Mouse (Mus musculus): ENCODE data around the gene Rsph1. TPM values are rescaled to one million over a fixed set of nuclear protein-coding genes. Genes with fewer than 3 reads are reported as not detected.

The Rsph1 gene
- polyA plus RNA-seq, 1 experiment: 0.13 TPM

DNA sequence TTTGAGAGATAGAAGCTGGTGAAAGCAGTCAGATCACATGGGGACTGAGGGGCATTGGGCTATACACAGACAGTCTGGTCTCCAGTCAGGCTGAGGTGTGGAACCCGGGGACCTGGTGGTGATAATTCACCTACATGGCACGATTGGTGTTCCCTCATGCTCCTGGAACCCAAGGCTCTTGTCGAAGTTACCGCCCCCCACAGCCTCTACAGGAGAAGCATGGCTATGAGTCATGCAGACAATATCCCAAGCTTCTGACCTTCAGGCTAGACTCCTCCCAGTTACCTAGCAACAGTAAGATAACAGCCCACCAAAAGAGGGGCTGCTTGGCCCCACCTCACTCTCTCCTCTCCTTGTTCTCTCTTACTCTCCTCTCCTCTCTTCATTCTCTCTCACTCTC is 6.9 kb downstream of the Rsph1 start:
- no peak overlapping the region for H3K4me3 ChIP-seq (ENCODE audit: extremely low read depth, insufficient read depth, insufficient read length)
- TF ChIP-seq CTCF (IDR thresholded peaks at IDR 0.05; ENCODE audit: extremely low read depth, insufficient read depth, insufficient read length, insufficient replicate concordance): no peak
- TF ChIP-seq POLR2A (IDR thresholded peaks at IDR 0.05; ENCODE audit: low read depth, low read length): no peak
- no peak overlapping the region for H3K27ac ChIP-seq (ENCODE audit: insufficient read depth, low read length)
- H3K27me3 ChIP-seq (ENCODE audit: control insufficient read depth, insufficient read depth, low read length): no peaks in the 10 kb centered on the region
- H3K4me1 ChIP-seq (ENCODE audit: control insufficient read depth, insufficient read depth, insufficient read length): peaks cover 13% of the 10 kb centered on the region; the same call in 1 of the 2 replicates
- no peak for DNase-seq (ENCODE audit: low read depth in 1 of 2, low spot score in 2 of 2)
- WGBS: 90% methylated on average over 4 of the region's 4 CpGs
- no peaks in the 10 kb centered on the region for H3K36me3 ChIP-seq (ENCODE audit: control insufficient read depth, insufficient read depth, low read length)

DNA sequence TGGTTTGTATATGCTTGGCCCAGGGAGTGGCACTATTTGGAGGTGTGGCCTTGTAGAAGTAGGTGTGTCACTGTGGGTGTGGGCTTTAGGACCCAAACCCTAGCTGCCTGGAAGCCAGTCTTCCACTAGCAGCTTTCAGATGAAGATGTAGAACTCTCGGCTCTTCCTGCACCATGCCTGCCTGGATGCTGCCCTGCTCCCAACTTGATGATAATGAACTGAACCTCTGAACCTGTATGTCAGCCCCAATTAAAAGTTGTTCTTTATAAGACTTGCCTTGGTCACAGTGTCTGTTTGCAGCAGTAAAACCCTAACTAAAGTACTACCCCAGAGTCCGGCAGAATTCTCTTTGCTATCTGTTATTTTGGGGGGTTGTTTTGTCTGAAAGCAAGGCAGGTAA is 7.4 kb downstream of the Rsph1 start:
- Histone ChIP-seq H3K27ac (ENCODE audit: insufficient read depth, low read length) (no peak overlapping the region), H3K4me3 (ENCODE audit: extremely low read depth, insufficient read depth, insufficient read length) (no peak overlapping the region), H3K27me3 (ENCODE audit: control insufficient read depth, insufficient read depth, low read length) (no peaks in the 10 kb centered on the region), H3K36me3 (ENCODE audit: control insufficient read depth, insufficient read depth, low read length) (no peaks in the 10 kb centered on the region), H3K4me1 (ENCODE audit: control insufficient read depth, insufficient read depth, insufficient read length) (peaks cover 15% of the 10 kb centered on the region; the same call in 1 of the 2 replicates)
- no peak for TF ChIP-seq CTCF (IDR thresholded peaks at IDR 0.05; ENCODE audit: extremely low read depth, insufficient read depth, insufficient read length, insufficient replicate concordance)
- WGBS: 86% methylated on average over 2 of the region's 2 CpGs
- DNase-seq (ENCODE audit: low read depth in 1 of 2, low spot score in 2 of 2): no peak

DNA sequence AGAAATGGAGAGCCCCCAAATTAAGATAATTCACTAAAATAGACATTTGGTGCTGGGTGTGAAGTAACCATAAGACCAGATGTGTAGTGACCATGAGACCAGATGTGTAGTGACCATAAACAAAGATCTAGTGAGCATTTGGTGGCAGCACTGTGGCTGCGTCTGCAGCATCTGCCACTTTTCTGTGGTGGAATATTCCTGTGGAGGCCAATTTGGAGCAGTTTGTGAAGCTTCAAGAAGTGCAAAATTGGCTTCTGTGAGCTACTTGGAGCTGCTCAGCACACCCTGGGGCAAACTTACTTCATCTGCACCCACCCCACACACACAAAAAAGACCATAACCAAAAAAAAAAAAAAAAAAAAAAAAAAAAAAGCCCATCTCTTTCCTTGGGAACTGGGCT is 9.2 kb downstream of the Rsph1 start:
- H3K4me3 ChIP-seq (ENCODE audit: extremely low read depth, insufficient read depth, insufficient read length): no peak overlapping the region
- no peak for DNase-seq (ENCODE audit: low read depth in 1 of 2, low spot score in 2 of 2)
- WGBS: 87% methylated on average over 1 of the region's 1 CpGs
- no peak overlapping the region for H3K27ac ChIP-seq (ENCODE audit: insufficient read depth, low read length)
- H3K36me3 ChIP-seq (ENCODE audit: control insufficient read depth, insufficient read depth, low read length): no peaks in the 10 kb centered on the region
- no peak for TF ChIP-seq POLR2A (IDR thresholded peaks at IDR 0.05; ENCODE audit: low read depth, low read length)
- no peak for TF ChIP-seq CTCF (IDR thresholded peaks at IDR 0.05; ENCODE audit: extremely low read depth, insufficient read depth, insufficient read length, insufficient replicate concordance)
- H3K27me3 ChIP-seq (ENCODE audit: control insufficient read depth, insufficient read depth, low read length): no peaks in the 10 kb centered on the region
- peaks cover 20% of the 10 kb centered on the region; the same call in 1 of the 2 replicates for H3K4me1 ChIP-seq (ENCODE audit: control insufficient read depth, insufficient read depth, insufficient read length)

DNA sequence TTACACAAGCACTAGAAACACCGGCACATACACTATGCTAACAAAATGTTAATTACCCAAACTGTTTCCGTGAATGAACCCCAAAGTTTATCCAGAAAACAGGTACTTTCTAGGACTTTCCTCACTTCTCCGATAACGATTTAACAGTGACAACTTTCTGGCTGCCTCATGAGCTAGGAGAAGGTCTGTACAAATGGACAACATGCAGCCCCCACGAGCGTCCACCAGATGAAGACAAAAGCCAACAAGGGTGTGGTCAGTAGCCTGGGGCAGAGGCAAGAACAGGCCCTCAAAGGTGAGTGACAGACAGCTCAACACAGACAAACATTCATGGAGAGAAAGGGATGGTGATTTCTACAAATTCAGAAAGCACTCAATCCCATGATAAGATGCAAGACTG is 9.6 kb downstream of the Rsph1 start:
- H3K27ac ChIP-seq (ENCODE audit: insufficient read depth, low read length): no peak overlapping the region
- no peaks in the 10 kb centered on the region for H3K36me3 ChIP-seq (ENCODE audit: control insufficient read depth, insufficient read depth, low read length)
- H3K4me1 ChIP-seq (ENCODE audit: control insufficient read depth, insufficient read depth, insufficient read length): peaks cover 20% of the 10 kb centered on the region; the same call in 1 of the 2 replicates
- WGBS: 93% methylated on average over 6 of the region's 6 CpGs
- H3K4me3 ChIP-seq (ENCODE audit: extremely low read depth, insufficient read depth, insufficient read length): no peak overlapping the region
- H3K27me3 ChIP-seq (ENCODE audit: control insufficient read depth, insufficient read depth, low read length): no peaks in the 10 kb centered on the region
- TF ChIP-seq CTCF (IDR thresholded peaks at IDR 0.05; ENCODE audit: extremely low read depth, insufficient read depth, insufficient read length, insufficient replicate concordance) (no peak), POLR2A (IDR thresholded peaks at IDR 0.05; ENCODE audit: low read depth, low read length) (no peak)
- DNase-seq (ENCODE audit: low read depth in 1 of 2, low spot score in 2 of 2): no peak

DNA sequence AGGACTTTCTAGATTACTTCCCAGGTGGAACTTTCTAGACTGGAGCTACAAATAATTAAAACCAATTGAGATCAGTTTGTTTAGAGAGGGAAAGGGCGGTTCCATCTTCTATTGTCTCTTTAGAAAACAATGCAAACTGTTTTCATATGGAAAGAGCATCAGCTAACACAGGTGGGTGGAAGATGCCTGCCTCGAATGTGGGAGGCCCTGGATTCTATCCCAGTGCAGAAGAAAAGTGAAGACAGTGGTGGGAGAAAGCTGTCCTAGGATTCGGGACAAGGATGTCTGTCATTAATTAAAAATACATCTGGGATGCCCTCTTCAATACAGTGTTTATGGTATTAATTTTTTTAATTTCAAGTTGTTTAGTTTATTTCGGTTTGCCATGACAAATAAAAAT is 10.0 kb downstream of the Rsph1 start:
- no peaks in the 10 kb centered on the region for H3K36me3 ChIP-seq (ENCODE audit: control insufficient read depth, insufficient read depth, low read length)
- peaks cover 20% of the 10 kb centered on the region; the same call in 1 of the 2 replicates for H3K4me1 ChIP-seq (ENCODE audit: control insufficient read depth, insufficient read depth, insufficient read length)
- TF ChIP-seq CTCF (IDR thresholded peaks at IDR 0.05; ENCODE audit: extremely low read depth, insufficient read depth, insufficient read length, insufficient replicate concordance): no peak
- no peak for TF ChIP-seq POLR2A (IDR thresholded peaks at IDR 0.05; ENCODE audit: low read depth, low read length)
- 89% methylated on average over 4 of the region's 4 CpGs for WGBS
- no peak overlapping the region for H3K27ac ChIP-seq (ENCODE audit: insufficient read depth, low read length)
- H3K27me3 ChIP-seq (ENCODE audit: control insufficient read depth, insufficient read depth, low read length): no peaks in the 10 kb centered on the region
- no peak for DNase-seq (ENCODE audit: low read depth in 1 of 2, low spot score in 2 of 2)
- no peak overlapping the region for H3K4me3 ChIP-seq (ENCODE audit: extremely low read depth, insufficient read depth, insufficient read length)

DNA sequence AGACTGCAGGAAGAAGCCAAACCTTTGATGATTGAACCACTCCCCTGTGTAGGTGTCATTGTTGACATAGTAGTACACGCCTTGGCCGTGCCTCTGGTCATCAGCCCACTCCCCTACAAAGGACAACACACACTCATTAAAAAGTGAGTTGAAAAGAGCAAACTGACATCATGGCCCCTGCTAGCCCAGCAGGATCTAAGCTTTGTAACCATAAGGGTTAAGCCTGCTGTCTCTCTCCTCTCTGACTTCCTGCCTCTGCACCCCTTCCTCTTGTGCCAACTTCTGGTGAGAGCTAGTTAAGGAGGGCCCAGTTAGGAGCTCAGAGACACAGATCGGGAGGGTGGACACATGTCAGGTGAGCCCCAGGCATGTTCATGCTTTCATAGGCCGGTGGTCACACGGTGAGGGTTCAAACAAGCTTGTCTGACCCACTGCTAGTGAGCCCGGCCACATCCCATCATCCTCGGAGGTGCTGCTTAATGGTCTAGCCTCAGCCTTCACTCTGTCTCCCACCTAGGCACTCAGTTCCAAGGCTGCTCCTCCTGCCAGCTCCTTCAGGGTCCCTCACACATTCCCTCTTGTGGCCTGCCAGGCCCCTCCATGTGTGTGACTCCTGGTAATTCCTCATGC is 10.7 kb downstream of the Rsph1 start:
- peaks cover 20% of the 10 kb centered on the region; the same call in 1 of the 2 replicates for H3K4me1 ChIP-seq (ENCODE audit: control insufficient read depth, insufficient read depth, insufficient read length)
- 68% methylated on average over 7 of the region's 7 CpGs for WGBS
- 0 out of 2 replicates have a peak overlapping the region, but pooled peaks have one; percentile 0 for H3K27ac ChIP-seq (ENCODE audit: insufficient read depth, low read length)
- H3K36me3 ChIP-seq (ENCODE audit: control insufficient read depth, insufficient read depth, low read length): no peaks in the 10 kb centered on the region
- H3K4me3 ChIP-seq (ENCODE audit: extremely low read depth, insufficient read depth, insufficient read length): no peak overlapping the region
- no peak for TF ChIP-seq CTCF (IDR thresholded peaks at IDR 0.05; ENCODE audit: extremely low read depth, insufficient read depth, insufficient read length, insufficient replicate concordance)
- DNase-seq (ENCODE audit: low read depth in 1 of 2, low spot score in 2 of 2): no peak
- H3K27me3 ChIP-seq (ENCODE audit: control insufficient read depth, insufficient read depth, low read length): no peaks in the 10 kb centered on the region

DNA sequence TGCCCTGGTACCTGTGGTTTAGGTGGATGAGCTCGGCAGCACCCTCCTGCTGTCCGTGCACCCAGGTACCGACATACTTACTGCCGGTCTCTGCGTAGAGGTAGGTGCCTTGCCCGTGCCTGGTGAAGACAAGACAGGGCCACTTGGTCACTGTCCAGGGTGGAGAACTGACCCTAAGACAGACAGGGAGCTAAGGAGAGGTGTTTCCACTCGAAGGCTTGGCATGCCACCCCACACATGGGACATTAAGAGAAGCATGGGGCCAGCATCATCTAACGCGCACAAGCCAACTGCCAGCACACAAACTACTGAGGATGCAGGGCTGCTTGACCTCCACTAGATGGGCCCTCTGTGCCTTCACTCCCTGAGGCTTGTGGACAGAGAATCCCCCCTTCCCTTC is 11.4 kb downstream of the Rsph1 start:
- no peaks in the 10 kb centered on the region for H3K36me3 ChIP-seq (ENCODE audit: control insufficient read depth, insufficient read depth, low read length)
- TF ChIP-seq CTCF (IDR thresholded peaks at IDR 0.05; ENCODE audit: extremely low read depth, insufficient read depth, insufficient read length, insufficient replicate concordance) (no peak), POLR2A (IDR thresholded peaks at IDR 0.05; ENCODE audit: low read depth, low read length) (no peak)
- DNase-seq (ENCODE audit: low read depth in 1 of 2, low spot score in 2 of 2): no peak
- H3K4me3 ChIP-seq (ENCODE audit: extremely low read depth, insufficient read depth, insufficient read length): no peak overlapping the region
- H3K27me3 ChIP-seq (ENCODE audit: control insufficient read depth, insufficient read depth, low read length): no peaks in the 10 kb centered on the region
- peaks cover 20% of the 10 kb centered on the region for H3K4me1 ChIP-seq (ENCODE audit: control insufficient read depth, insufficient read depth, insufficient read length)
- no peak overlapping the region for H3K27ac ChIP-seq (ENCODE audit: insufficient read depth, low read length)
- WGBS: 92% methylated on average over 9 of the region's 9 CpGs

All from spleen, adult 2 months (tissue).